Mouse (Mus musculus): ENCODE results near the gene Gabra4. TPM values are rescaled to one million over a fixed set of nuclear protein-coding genes. Genes with fewer than 3 reads are reported as not detected.

Gene Gabra4
- polyA plus RNA-seq, 2 experiments, result 0.02 TPM; not detected in 1

GRCm38 (mm10) chr5:71627820-71628219 lies 30.3 kb downstream of the Gabra4 start:
- no peak overlapping the region for H3K4me2 ChIP-seq (ENCODE audit: low read depth)
- H3K9me3 ChIP-seq (ENCODE audit: control insufficient read depth, low read length), result no peaks in the 10 kb centered on the region
- TF ChIP-seq EP300 (IDR thresholded peaks at IDR 0.05; ENCODE audit: low read depth), result no peak
- TF ChIP-seq CTCF (IDR thresholded peaks at IDR 0.05; ENCODE audit: low read depth), result no peak
- WGBS (ENCODE audit: insufficient replicate concordance), result 51% methylated on average over 3 of the region's 3 CpGs
- ATAC-seq (ENCODE audit: insufficient read depth) (no peak), DNase-seq (ENCODE audit: low read depth in 3 of 3, low spot score in 3 of 3) (no peak)
- H3K4me1 ChIP-seq (replicated peaks; ENCODE audit: control insufficient read depth in 2 of 2, insufficient read depth in 2 of 2, low read length in 1 of 2), result no peaks in the 10 kb centered on the region
- no peak overlapping the region for H3K9ac ChIP-seq (replicated peaks)
- no peaks in the 10 kb centered on the region for H3K36me3 ChIP-seq (replicated peaks; ENCODE audit: control insufficient read depth, insufficient read depth, low read depth)
- no peak overlapping the region for H3K4me3 ChIP-seq (ENCODE audit: insufficient read depth in 1 of 2, low read depth in 2 of 2, low read length in 2 of 2)
- H3K27me3 ChIP-seq (ENCODE audit: control insufficient read depth, insufficient read depth, low read length), result no peaks in the 10 kb centered on the region
- no peak overlapping the region for H3K27ac ChIP-seq

GRCm38 (mm10) chr5:71616734-71617133 lies 41.4 kb downstream of the Gabra4 start:
- Histone ChIP-seq H3K4me3 (ENCODE audit: insufficient read depth in 1 of 2, low read depth in 2 of 2, low read length in 2 of 2) (no peak overlapping the region), H3K9ac (replicated peaks) (no peak overlapping the region), H3K27me3 (ENCODE audit: control insufficient read depth, insufficient read depth, low read length) (no peaks in the 10 kb centered on the region), H3K4me1 (replicated peaks; ENCODE audit: control insufficient read depth in 2 of 2, insufficient read depth in 2 of 2, low read length in 1 of 2) (no peaks in the 10 kb centered on the region), H3K36me3 (replicated peaks; ENCODE audit: control insufficient read depth, insufficient read depth, low read depth) (no peaks in the 10 kb centered on the region), H3K4me2 (ENCODE audit: low read depth) (no peak overlapping the region), H3K27ac (no peak overlapping the region), H3K9me3 (ENCODE audit: control insufficient read depth, low read length) (no peaks in the 10 kb centered on the region)
- TF ChIP-seq EP300 (IDR thresholded peaks at IDR 0.05; ENCODE audit: low read depth) (no peak), CTCF (IDR thresholded peaks at IDR 0.05; ENCODE audit: low read depth) (no peak)
- 36% methylated on average over 4 of the region's 4 CpGs for WGBS (ENCODE audit: insufficient replicate concordance)
- DNase-seq (ENCODE audit: low read depth in 3 of 3, low spot score in 3 of 3), result no peak
- no peak for ATAC-seq (ENCODE audit: insufficient read depth)

- Histone ChIP-seq H3K27me3 (ENCODE audit: control insufficient read depth, insufficient read depth, low read length) (no peaks in the 10 kb centered on the region), H3K27ac (no peak overlapping the region), H3K4me3 (ENCODE audit: insufficient read depth in 1 of 2, low read depth in 2 of 2, low read length in 2 of 2) (no peak overlapping the region), H3K9ac (replicated peaks) (no peak overlapping the region), H3K9me3 (ENCODE audit: control insufficient read depth, low read length) (no peaks in the 10 kb centered on the region), H3K4me2 (ENCODE audit: low read depth) (no peak overlapping the region), H3K4me1 (replicated peaks; ENCODE audit: control insufficient read depth in 2 of 2, insufficient read depth in 2 of 2, low read length in 1 of 2) (no peaks in the 10 kb centered on the region), H3K36me3 (replicated peaks; ENCODE audit: control insufficient read depth, insufficient read depth, low read depth) (no peaks in the 10 kb centered on the region)
- 61% methylated on average over 1 of the region's 1 CpGs for WGBS (ENCODE audit: insufficient replicate concordance)
- no peak for ATAC-seq (ENCODE audit: insufficient read depth)
- TF ChIP-seq CTCF (IDR thresholded peaks at IDR 0.05; ENCODE audit: low read depth), result no peak
- TF ChIP-seq EP300 (IDR thresholded peaks at IDR 0.05; ENCODE audit: low read depth), result no peak
- DNase-seq (ENCODE audit: low read depth in 3 of 3, low spot score in 3 of 3), result no peak
Observed at GRCm38 (mm10) chr5:71614311-71614710, 43.8 kb downstream of the Gabra4 start.

- no peak overlapping the region for H3K4me2 ChIP-seq (ENCODE audit: low read depth)
- H3K27me3 ChIP-seq (ENCODE audit: control insufficient read depth, insufficient read depth, low read length), result no peaks in the 10 kb centered on the region
- H3K9ac ChIP-seq (replicated peaks), result no peak overlapping the region
- H3K36me3 ChIP-seq (replicated peaks; ENCODE audit: control insufficient read depth, insufficient read depth, low read depth), result no peaks in the 10 kb centered on the region
- no peaks in the 10 kb centered on the region for H3K9me3 ChIP-seq (ENCODE audit: control insufficient read depth, low read length)
- H3K27ac ChIP-seq, result no peak overlapping the region
- no peaks in the 10 kb centered on the region for H3K4me1 ChIP-seq (replicated peaks; ENCODE audit: control insufficient read depth in 2 of 2, insufficient read depth in 2 of 2, low read length in 1 of 2)
- ATAC-seq (ENCODE audit: insufficient read depth) (no peak), DNase-seq (ENCODE audit: low read depth in 3 of 3, low spot score in 3 of 3) (no peak)
- WGBS (ENCODE audit: insufficient replicate concordance), result 49% methylated on average over 1 of the region's 1 CpGs
- no peak overlapping the region for H3K4me3 ChIP-seq (ENCODE audit: insufficient read depth in 1 of 2, low read depth in 2 of 2, low read length in 2 of 2)
- TF ChIP-seq CTCF (IDR thresholded peaks at IDR 0.05; ENCODE audit: low read depth) (no peak), EP300 (IDR thresholded peaks at IDR 0.05; ENCODE audit: low read depth) (no peak)
Observed at GRCm38 (mm10) chr5:71608735-71609134, 49.4 kb downstream of the Gabra4 start.

DNA sequence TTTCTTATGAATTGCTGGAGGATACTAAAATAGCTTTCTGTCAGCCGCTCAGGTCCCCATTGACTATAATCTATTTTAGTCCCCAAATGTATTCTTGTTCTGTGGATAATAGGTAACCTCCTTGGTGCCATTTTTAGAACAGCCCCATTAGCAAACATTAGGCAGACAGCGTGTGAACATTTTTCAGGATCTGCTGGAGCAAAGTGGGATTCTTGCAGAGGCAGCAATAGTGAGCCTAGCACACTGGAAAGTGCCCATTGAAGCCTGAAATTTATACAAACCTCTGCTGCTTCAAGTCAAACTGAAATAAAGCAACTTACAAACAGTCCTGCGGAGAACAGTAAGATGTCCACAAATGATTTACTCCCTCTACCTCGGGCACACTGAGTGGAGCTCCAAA lies 51.2 kb downstream of the Gabra4 start:
- ATAC-seq (ENCODE audit: insufficient read depth), result no peak
- Histone ChIP-seq H3K27ac (no peak overlapping the region), H3K4me3 (ENCODE audit: insufficient read depth in 1 of 2, low read depth in 2 of 2, low read length in 2 of 2) (no peak overlapping the region), H3K9me3 (ENCODE audit: control insufficient read depth, low read length) (no peaks in the 10 kb centered on the region), H3K27me3 (ENCODE audit: control insufficient read depth, insufficient read depth, low read length) (no peaks in the 10 kb centered on the region), H3K9ac (replicated peaks) (no peak overlapping the region), H3K36me3 (replicated peaks; ENCODE audit: control insufficient read depth, insufficient read depth, low read depth) (no peaks in the 10 kb centered on the region), H3K4me2 (ENCODE audit: low read depth) (no peak overlapping the region), H3K4me1 (replicated peaks; ENCODE audit: control insufficient read depth in 2 of 2, insufficient read depth in 2 of 2, low read length in 1 of 2) (no peaks in the 10 kb centered on the region)
- no peak for DNase-seq (ENCODE audit: low read depth in 3 of 3, low spot score in 3 of 3)
- TF ChIP-seq CTCF (IDR thresholded peaks at IDR 0.05; ENCODE audit: low read depth) (no peak), EP300 (IDR thresholded peaks at IDR 0.05; ENCODE audit: low read depth) (no peak)
- 57% methylated on average over 4 of the region's 4 CpGs for WGBS (ENCODE audit: insufficient replicate concordance)

Data from liver, embryonic 14.5 days (tissue).